Mouse (Mus musculus): ENCODE measurements around the gene Tmeff1.

Gene Tmeff1

DNA sequence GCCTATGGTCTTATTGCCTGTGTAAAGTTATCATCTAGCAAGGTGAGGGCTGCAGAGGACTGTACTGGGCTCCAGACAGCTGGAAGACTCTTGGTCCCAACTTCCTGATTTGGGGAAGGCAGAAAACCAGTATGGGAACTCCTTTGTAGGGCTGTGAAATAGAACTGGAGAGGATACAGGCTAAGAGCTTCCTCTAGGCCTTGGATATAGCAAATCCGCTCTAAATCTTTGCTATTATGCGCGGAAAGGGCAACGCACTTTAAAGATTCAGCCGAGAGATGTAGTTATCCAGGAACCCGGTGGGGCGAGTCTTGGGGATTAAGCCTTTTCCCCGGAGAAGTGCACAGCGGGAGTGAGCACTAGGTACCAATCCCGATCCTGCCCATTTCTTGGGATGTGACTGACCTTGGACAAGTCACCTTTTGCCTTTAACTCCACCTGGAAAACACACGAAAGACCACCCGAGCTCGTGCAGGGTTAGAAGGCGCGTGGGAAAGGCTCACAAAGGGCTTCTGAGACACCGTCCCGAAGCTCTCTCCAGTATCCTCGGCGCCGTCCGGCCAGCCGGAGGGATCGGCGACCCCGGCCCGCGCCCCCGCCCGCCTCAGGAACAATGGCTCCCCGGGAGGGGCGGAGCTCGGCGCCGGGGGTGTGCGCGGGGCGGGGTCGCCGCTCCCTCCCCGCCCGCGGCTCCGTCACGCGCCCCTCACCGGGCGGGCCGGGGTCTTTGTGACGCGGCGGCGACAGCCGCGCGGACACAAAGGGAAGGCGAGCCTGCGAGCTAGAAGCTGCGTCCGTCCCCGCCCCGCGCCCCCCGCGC is at the start of gene Tmeff1:
Gene Tmeff1, plus strand, starts transcription at position 754 of the 820 bp plus-strand sequence.
- no peak for DNase-seq (ENCODE audit: low spot score)

GRCm38 (mm10) chr4:48536275-48536674 is 48.7 kb upstream of the Tmeff1 start:
- no peak for DNase-seq (ENCODE audit: low spot score)

- no peak for DNase-seq (ENCODE audit: low spot score)
Measured at GRCm38 (mm10) chr4:48537024-48537423, 48.0 kb upstream of the Tmeff1 start.

DNA sequence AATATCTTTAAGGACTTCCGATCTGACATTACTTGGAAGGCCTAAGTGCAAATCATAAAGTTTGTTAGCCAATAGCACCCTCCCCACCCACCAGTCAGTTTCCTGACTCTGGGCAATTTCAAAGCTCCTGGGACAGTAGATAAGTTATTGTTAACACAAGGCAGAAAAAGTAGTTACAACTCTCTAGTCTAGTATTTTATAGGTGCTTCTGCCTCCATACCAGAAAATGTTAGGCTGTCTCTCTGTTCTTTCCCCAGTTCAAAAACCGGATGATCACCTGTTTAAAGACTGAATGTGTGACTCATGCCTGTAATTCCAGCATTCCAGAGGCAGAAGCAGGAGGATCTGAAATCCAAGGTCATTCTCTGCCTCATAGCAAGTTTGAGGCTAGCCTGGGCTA is 46.4 kb upstream of the Tmeff1 start:
- DNase-seq (ENCODE audit: low spot score), result no peak

- DNase-seq (ENCODE audit: low spot score), result no peak
Measured at GRCm38 (mm10) chr4:48539841-48540575, 45.0 kb upstream of the Tmeff1 start, which contains the start of gene Msantd3. Gene Msantd3 (plus strand): TSS chr4:48539935.

DNA sequence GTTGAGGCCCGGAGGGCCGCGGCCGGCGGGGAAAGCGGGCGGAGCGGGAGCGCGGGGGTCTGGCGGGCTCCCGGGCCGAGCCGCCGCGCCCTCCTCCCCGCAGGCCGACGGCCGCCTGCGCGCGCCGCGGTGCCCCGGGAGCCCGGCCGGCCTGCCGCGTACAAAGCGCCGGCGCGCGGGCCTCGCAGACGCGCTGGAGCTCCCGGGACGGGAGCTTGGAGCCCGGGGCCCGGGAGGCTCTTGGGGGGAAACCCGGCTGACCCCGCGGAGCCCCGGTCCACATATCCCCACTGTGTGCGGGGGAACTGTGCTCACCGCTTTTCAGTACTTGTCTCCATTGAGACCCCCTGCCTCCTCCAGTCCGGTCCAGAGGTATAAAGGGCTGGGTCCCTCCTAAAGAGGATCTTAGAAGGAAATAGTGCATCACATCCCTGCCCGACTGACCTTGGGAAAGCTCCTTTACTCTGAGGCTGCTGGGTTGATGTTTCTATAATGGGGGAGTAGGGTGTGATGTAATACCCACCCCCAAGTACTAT is 44.3 kb upstream of the Tmeff1 start:
- DNase-seq (ENCODE audit: low spot score), result no peak

GRCm38 (mm10) chr4:48541526-48542250 is 43.3 kb upstream of the Tmeff1 start:
- DNase-seq (ENCODE audit: low spot score), result no peak

DNA sequence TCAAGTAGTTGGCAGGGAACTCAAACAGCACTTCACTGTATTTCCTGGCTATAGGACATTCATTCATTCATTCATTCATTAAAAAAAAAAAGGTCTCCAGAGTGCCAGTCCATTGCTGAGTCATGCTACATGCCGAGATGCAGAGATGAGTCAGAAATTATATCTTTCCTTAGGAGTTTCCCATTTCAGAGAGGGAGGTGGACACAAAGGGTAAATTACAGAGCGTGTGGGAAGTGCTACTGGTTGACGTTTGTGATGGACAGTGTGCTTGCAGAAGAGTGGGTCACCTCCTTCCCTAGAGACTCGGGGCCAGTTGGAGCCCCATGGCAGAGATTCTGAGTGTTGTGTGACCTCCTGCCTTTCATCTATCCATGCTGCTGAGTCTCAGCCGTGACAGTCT is 42.6 kb upstream of the Tmeff1 start:
- no peak for DNase-seq (ENCODE audit: low spot score)

- DNase-seq (ENCODE audit: low spot score), result no peak
Measured at GRCm38 (mm10) chr4:48543071-48543865, 41.7 kb upstream of the Tmeff1 start.

DNA sequence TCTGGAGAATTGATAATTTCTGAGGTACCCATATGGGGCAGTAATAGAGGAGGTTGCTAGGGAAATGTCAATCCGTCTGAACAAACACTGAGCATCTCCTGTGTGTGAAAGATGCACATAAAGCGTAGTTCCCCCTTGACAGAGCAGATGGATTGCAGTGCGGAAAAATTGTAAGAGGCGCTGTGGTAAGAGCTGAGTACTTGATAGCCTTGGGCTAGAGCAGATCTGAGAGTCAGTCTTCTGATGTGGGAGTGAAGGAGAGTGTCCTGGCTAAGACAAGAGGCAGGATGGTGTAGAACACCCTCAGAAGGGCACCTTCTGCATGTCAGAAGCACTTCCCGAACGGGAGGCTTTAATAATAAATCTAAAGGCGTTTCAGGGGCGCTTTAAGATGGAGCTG is 40.8 kb upstream of the Tmeff1 start:
- DNase-seq (ENCODE audit: low spot score), result no peak

DNA sequence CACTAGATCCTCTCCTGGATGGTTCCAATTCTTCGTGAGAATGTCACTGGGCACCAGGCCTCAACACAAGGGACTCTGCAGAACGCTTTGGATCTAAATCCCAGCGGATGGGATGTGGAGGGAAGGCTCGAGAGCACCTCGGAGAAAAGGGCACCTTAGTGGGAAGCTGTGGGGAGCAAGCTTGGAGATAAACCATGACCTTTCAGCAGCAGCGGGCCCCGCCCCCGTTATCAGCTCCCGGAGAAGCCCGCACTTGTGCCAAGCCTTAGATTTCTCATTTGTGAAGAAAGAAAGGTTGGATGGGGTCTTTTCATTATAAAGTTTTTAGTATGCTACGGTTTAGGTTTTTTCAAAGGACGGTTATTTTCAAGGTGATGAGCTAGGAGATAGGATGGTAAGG is 39.0 kb upstream of the Tmeff1 start:
- DNase-seq (ENCODE audit: low spot score), result no peak

DNA sequence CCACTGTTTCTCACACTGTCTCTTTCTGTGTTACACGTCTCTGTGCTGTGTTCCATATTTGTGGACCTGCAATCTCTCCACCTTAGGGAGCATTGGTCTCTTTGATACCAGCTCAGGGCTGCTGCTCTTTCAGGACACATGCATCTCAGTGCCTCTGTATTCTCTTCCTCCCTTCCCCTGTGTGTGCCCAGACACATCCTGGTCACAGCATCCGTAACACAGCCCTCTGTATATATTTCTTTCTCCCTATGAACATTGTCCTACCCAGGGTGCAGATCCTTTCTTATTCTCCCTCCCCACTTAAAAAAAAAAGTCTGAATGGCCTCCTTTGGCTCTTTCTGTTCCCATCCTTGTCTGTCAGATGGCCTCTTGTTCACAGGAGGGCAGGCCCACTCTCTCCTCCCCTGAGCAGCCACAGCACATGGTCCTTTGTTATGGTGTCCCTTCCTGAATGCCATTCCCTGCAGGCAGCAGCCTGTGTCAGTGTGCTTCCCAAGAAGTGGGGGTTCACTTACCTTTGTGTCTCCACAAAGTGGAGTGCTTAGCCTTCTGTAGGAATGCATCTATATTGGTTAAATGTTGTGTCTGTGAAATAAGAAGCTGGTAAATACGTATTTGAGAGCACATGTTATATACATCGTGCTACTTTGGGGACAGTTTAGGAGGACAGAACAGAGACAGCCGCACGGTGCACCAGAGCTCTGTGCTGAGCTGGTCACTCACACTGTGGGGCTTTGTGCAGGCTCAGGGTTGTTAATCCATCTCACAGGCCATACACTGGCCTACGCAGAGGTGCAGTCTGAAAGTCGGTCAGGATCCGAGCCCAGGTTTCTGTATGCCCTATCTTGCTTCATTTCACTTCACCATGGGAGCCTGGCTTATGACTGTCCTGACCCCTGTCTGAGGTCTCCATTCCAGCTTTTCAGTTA is 38.1 kb upstream of the Tmeff1 start:
- no peak for DNase-seq (ENCODE audit: low spot score)

DNA sequence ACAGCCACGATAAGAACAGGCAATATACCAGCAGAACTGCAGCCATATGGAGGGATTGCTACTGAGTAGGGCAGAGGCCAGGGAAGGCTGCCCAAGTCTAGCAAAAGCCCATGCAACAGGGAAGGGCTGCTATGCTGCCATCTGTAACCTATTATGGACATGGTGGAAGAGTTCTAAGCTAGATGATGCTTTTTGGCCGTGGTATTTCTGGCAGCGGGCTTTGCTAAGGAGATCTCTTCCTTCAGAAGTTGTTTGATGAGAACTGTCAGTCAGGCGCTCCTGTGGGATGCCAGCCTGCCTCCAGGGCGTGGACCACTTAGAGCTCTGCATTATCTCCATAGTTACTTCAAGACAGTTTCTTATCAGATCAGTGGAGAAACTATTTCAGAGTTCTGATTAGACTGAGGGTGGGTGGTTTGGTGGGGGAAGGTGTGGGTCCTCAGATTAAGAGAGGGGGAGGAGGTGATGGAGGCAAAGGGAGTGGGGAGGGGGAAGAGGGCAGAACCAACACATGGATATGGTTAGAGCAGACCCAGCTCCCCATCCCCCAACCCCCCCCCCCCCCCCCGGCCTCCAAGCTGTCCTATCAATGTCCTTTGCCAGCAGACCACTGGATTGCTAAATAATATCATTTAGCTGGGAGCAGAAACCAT is 36.5 kb upstream of the Tmeff1 start:
- DNase-seq (ENCODE audit: low spot score), result no peak

DNA sequence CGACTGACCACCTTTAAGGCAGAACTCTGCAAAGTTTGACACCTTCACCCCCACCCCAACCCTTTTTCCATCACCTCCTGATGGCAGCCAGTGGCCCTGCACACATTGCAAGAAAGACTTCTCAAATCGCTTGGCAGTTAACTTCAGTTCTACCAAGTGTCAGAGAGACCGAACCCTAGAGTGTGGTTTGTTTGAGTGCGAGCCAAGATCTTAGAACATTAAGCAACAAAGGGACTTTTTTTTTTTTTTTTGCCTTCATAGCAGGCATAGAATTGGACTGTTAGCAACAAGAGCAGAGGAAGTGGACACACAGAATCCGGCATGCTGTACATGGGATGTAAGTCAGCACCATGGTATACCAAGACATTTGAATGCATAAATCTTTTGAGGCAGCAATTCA is 35.3 kb upstream of the Tmeff1 start:
- no peak for DNase-seq (ENCODE audit: low spot score)

DNA sequence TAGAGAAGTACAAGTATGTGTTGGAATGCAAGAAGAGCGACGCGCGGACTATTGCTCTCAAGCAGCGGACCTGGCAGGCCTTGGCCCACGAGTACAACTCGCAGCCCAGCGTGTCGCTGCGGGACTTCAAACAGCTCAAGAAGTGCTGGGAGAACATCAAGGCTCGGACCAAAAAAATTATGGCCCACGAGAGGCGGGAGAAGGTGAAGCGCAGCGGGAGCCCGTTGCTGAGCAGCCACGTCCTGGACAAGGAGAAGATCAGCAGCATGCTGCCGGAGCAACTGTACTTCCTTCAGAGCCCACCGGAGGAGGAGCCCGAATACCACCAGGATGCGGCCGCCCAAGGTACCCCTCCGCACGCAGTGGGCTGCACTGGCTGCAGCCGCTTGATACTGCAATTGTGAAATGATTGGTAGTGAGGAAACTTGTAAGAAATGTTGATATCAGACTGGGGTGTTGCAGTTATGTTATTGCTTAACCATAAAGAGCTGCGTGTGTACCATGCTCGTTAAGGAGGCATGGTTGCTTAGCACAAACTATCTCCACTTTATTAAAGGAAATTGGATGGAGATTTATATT is 32.4 kb upstream of the Tmeff1 start:
- no peak for DNase-seq (ENCODE audit: low spot score)

GRCm38 (mm10) chr4:48554132-48554531 is 30.8 kb upstream of the Tmeff1 start:
- no peak for DNase-seq (ENCODE audit: low spot score)

GRCm38 (mm10) chr4:48555729-48556128 is 29.2 kb upstream of the Tmeff1 start:
- DNase-seq (ENCODE audit: low spot score), result no peak

GRCm38 (mm10) chr4:48559652-48560051 is 25.3 kb upstream of the Tmeff1 start:
- no peak for DNase-seq (ENCODE audit: low spot score)

DNA sequence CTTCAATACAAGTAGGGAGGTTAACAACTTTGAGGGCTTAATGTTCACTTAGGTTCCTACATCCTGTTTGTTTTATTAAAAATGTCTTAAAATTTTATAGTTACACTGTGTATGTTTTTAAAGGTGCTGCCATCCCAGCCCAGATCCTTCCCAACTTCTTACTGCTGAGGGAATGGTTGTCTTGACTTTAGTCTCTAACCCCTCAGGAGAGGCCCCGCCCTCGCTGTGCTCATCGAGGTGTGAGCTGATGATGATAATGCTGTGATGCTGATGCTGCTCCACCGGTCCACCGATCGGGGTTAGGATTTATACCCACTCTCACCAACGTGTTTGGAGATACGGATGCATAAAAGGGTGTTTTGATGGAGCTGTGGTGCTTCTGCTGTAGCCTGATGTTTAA is 23.1 kb upstream of the Tmeff1 start:
- DNase-seq (ENCODE audit: low spot score), result no peak

DNA sequence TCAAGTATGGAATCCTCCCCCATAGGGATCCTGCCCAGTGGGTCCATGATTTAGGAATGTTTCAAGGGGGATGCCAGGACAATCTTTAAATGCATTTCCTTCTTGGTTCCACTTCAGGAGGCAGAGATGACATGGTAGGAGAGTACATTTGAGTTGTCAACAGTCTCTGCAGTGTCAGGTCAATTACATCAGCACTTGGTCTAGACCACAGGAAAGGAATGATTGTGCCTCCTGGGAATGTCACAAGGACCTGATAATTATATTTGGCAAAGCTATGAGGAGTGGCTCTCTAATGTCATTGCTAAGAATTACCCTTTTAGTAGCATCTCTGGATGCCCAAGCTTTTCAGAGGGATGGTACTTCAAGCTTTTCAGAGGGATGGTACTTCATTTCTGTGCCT is 20.0 kb upstream of the Tmeff1 start:
- no peak for DNase-seq (ENCODE audit: low spot score)
